Mouse (Mus musculus) liver, postnatal 0 days (tissue): ENCODE measurements at regions not wholly inside any gene's neighbourhood (a gene's known extent, or its start where the extent isn't known, plus 50 kb on each side); places are given as distances from the start of the nearest gene placed in this dataset.

Experiments used
- CTCF ChIP-seq: sonication (generic); IDR thresholded peaks from 2 replicates; pipeline ENCODE4 v1.5.1; 2016; ENCODE audit warnings: antibody characterized with exemption, low read depth
- EP300 ChIP-seq: IDR thresholded peaks from 2 replicates; pipeline ENCODE4 v1.6.1; 2016; ENCODE audit warnings: antibody characterized with exemption, low read depth, mild to moderate bottlenecking

- TF ChIP-seq CTCF (no peak), EP300 (no peak)
Measured at GRCm38 (mm10) chr5:118390691-118391373, 145.8 kb downstream of the 2410131K14Rik start.
